Mouse (Mus musculus): ENCODE results near the gene Iqgap3. TPM values are rescaled to one million over a fixed set of nuclear protein-coding genes. Genes with fewer than 3 reads are reported as not detected.
A peak's percentile ranks its signal among the peaks of the same experiment; 100 is the strongest.

Gene Iqgap3
- polyA plus RNA-seq, 1 experiment from 2014 or later: 20.9 TPM

- Histone ChIP-seq H3K36me3 (ENCODE audit: control insufficient read depth, insufficient read depth, low read length) (peaks cover 65% of the 10 kb centered on the region), H3K27me3 (ENCODE audit: control insufficient read depth, insufficient read depth, low read length) (no peaks in the 10 kb centered on the region), H3K9me3 (ENCODE audit: control insufficient read depth, low read length) (no peaks in the 10 kb centered on the region), H3K4me1 (ENCODE audit: control insufficient read depth, insufficient read depth, low read length) (no peaks in the 10 kb centered on the region), H3K27ac (ENCODE audit: low read depth, low read length) (peak overlapping the region; percentile 21; the same call in 1 of the 2 replicates), H3K9ac (ENCODE audit: low read depth, low read length) (no peak overlapping the region), H3K4me3 (ENCODE audit: low read length) (no peak overlapping the region), H3K4me2 (replicated peaks; ENCODE audit: low read depth, low read length) (no peak overlapping the region)
- no peak for ATAC-seq (ENCODE audit: low FRiP score, low TSS enrichment)
- 78% methylated on average over 6 of the region's 6 CpGs for WGBS
Measured at GRCm38 (mm10) chr3:88102611-88103010, 20.8 kb downstream of the Iqgap3 start.

- no peak overlapping the region for H3K9ac ChIP-seq (ENCODE audit: low read depth, low read length)
- no peaks in the 10 kb centered on the region for H3K4me1 ChIP-seq (ENCODE audit: control insufficient read depth, insufficient read depth, low read length)
- H3K27me3 ChIP-seq (ENCODE audit: control insufficient read depth, insufficient read depth, low read length): no peaks in the 10 kb centered on the region
- no peaks in the 10 kb centered on the region for H3K9me3 ChIP-seq (ENCODE audit: control insufficient read depth, low read length)
- no peak for ATAC-seq (ENCODE audit: low FRiP score, low TSS enrichment)
- no peak overlapping the region for H3K4me2 ChIP-seq (replicated peaks; ENCODE audit: low read depth, low read length)
- peaks cover 73% of the 10 kb centered on the region for H3K36me3 ChIP-seq (ENCODE audit: control insufficient read depth, insufficient read depth, low read length)
- no peak overlapping the region for H3K4me3 ChIP-seq (ENCODE audit: low read length)
- 89% methylated on average over 4 of the region's 4 CpGs for WGBS
- H3K27ac ChIP-seq (ENCODE audit: low read depth, low read length): no peak overlapping the region
Measured at GRCm38 (mm10) chr3:88106126-88106525, 24.4 kb downstream of the Iqgap3 start.

- Histone ChIP-seq H3K4me1 (ENCODE audit: control insufficient read depth, insufficient read depth, low read length) (no peaks in the 10 kb centered on the region), H3K27ac (ENCODE audit: low read depth, low read length) (no peak overlapping the region), H3K27me3 (ENCODE audit: control insufficient read depth, insufficient read depth, low read length) (no peaks in the 10 kb centered on the region), H3K9ac (ENCODE audit: low read depth, low read length) (no peak overlapping the region), H3K4me3 (ENCODE audit: low read length) (no peak overlapping the region), H3K4me2 (replicated peaks; ENCODE audit: low read depth, low read length) (no peak overlapping the region), H3K36me3 (ENCODE audit: control insufficient read depth, insufficient read depth, low read length) (peaks cover 81% of the 10 kb centered on the region), H3K9me3 (ENCODE audit: control insufficient read depth, low read length) (no peaks in the 10 kb centered on the region)
- WGBS: 95% methylated on average over 6 of the region's 6 CpGs
- ATAC-seq (ENCODE audit: low FRiP score, low TSS enrichment): no peak
Measured at GRCm38 (mm10) chr3:88109126-88109525, 27.4 kb downstream of the Iqgap3 start.

GRCm38 (mm10) chr3:88114396-88114795, 32.6 kb downstream of the Iqgap3 start:
- Histone ChIP-seq H3K4me1 (ENCODE audit: control insufficient read depth, insufficient read depth, low read length) (no peaks in the 10 kb centered on the region), H3K27ac (ENCODE audit: low read depth, low read length) (no peak overlapping the region), H3K27me3 (ENCODE audit: control insufficient read depth, insufficient read depth, low read length) (no peaks in the 10 kb centered on the region), H3K4me2 (replicated peaks; ENCODE audit: low read depth, low read length) (no peak overlapping the region), H3K4me3 (ENCODE audit: low read length) (no peak overlapping the region), H3K9ac (ENCODE audit: low read depth, low read length) (no peak overlapping the region), H3K9me3 (ENCODE audit: control insufficient read depth, low read length) (no peaks in the 10 kb centered on the region), H3K36me3 (ENCODE audit: control insufficient read depth, insufficient read depth, low read length) (peaks cover 79% of the 10 kb centered on the region)
- ATAC-seq (ENCODE audit: low FRiP score, low TSS enrichment): no peak
- WGBS: 90% methylated on average over 12 of the region's 12 CpGs

GRCm38 (mm10) chr3:88120117-88120651, 38.4 kb downstream of the Iqgap3 start:
- Histone ChIP-seq H3K4me1 (ENCODE audit: control insufficient read depth, insufficient read depth, low read length) (no peaks in the 10 kb centered on the region), H3K9ac (ENCODE audit: low read depth, low read length) (no peak overlapping the region), H3K27me3 (ENCODE audit: control insufficient read depth, insufficient read depth, low read length) (no peaks in the 10 kb centered on the region), H3K36me3 (ENCODE audit: control insufficient read depth, insufficient read depth, low read length) (peaks cover 38% of the 10 kb centered on the region), H3K27ac (ENCODE audit: low read depth, low read length) (no peak overlapping the region), H3K4me2 (replicated peaks; ENCODE audit: low read depth, low read length) (no peak overlapping the region), H3K9me3 (ENCODE audit: control insufficient read depth, low read length) (no peaks in the 10 kb centered on the region), H3K4me3 (ENCODE audit: low read length) (no peak overlapping the region)
- no peak for ATAC-seq (ENCODE audit: low FRiP score, low TSS enrichment)
- 87% methylated on average over 19 of the region's 19 CpGs for WGBS

GRCm38 (mm10) chr3:88121164-88122131, 39.7 kb downstream of the Iqgap3 start:
- Histone ChIP-seq H3K4me1 (ENCODE audit: control insufficient read depth, insufficient read depth, low read length) (no peaks in the 10 kb centered on the region), H3K27ac (ENCODE audit: low read depth, low read length) (no peak overlapping the region), H3K27me3 (ENCODE audit: control insufficient read depth, insufficient read depth, low read length) (no peaks in the 10 kb centered on the region), H3K4me3 (ENCODE audit: low read length) (no peak overlapping the region), H3K36me3 (ENCODE audit: control insufficient read depth, insufficient read depth, low read length) (peaks cover 28% of the 10 kb centered on the region), H3K9me3 (ENCODE audit: control insufficient read depth, low read length) (no peaks in the 10 kb centered on the region), H3K4me2 (replicated peaks; ENCODE audit: low read depth, low read length) (no peak overlapping the region), H3K9ac (ENCODE audit: low read depth, low read length) (no peak overlapping the region)
- 61% methylated on average over 14 of the region's 14 CpGs for WGBS
- ATAC-seq (ENCODE audit: low FRiP score, low TSS enrichment): 0 out of 2 replicates have a peak, but pooled peaks have one; percentile 32

GRCm38 (mm10) chr3:88125195-88125594, 43.4 kb downstream of the Iqgap3 start:
- no peak overlapping the region for H3K9ac ChIP-seq (ENCODE audit: low read depth, low read length)
- H3K4me2 ChIP-seq (replicated peaks; ENCODE audit: low read depth, low read length): no peak overlapping the region
- H3K36me3 ChIP-seq (ENCODE audit: control insufficient read depth, insufficient read depth, low read length): peaks cover 5% of the 10 kb centered on the region; the same call in 1 of the 2 replicates
- ATAC-seq (ENCODE audit: low FRiP score, low TSS enrichment): no peak
- 63% methylated on average over 4 of the region's 4 CpGs for WGBS
- no peaks in the 10 kb centered on the region for H3K9me3 ChIP-seq (ENCODE audit: control insufficient read depth, low read length)
- no peaks in the 10 kb centered on the region for H3K4me1 ChIP-seq (ENCODE audit: control insufficient read depth, insufficient read depth, low read length)
- H3K4me3 ChIP-seq (ENCODE audit: low read length): no peak overlapping the region
- H3K27me3 ChIP-seq (ENCODE audit: control insufficient read depth, insufficient read depth, low read length): no peaks in the 10 kb centered on the region
- no peak overlapping the region for H3K27ac ChIP-seq (ENCODE audit: low read depth, low read length)

GRCm38 (mm10) chr3:88126181-88126580, 44.4 kb downstream of the Iqgap3 start:
- ATAC-seq (ENCODE audit: low FRiP score, low TSS enrichment): no peak
- no peaks in the 10 kb centered on the region for H3K9me3 ChIP-seq (ENCODE audit: control insufficient read depth, low read length)
- no peaks in the 10 kb centered on the region for H3K36me3 ChIP-seq (ENCODE audit: control insufficient read depth, insufficient read depth, low read length)
- no peaks in the 10 kb centered on the region for H3K4me1 ChIP-seq (ENCODE audit: control insufficient read depth, insufficient read depth, low read length)
- H3K4me3 ChIP-seq (ENCODE audit: low read length): no peak overlapping the region
- no peak overlapping the region for H3K4me2 ChIP-seq (replicated peaks; ENCODE audit: low read depth, low read length)
- no peak overlapping the region for H3K27ac ChIP-seq (ENCODE audit: low read depth, low read length)
- no peak overlapping the region for H3K9ac ChIP-seq (ENCODE audit: low read depth, low read length)
- H3K27me3 ChIP-seq (ENCODE audit: control insufficient read depth, insufficient read depth, low read length): no peaks in the 10 kb centered on the region
- 67% methylated on average over 7 of the region's 7 CpGs for WGBS

- 65% methylated on average over 3 of the region's 3 CpGs for WGBS
- Histone ChIP-seq H3K36me3 (ENCODE audit: control insufficient read depth, insufficient read depth, low read length) (no peaks in the 10 kb centered on the region), H3K9ac (ENCODE audit: low read depth, low read length) (no peak overlapping the region), H3K27me3 (ENCODE audit: control insufficient read depth, insufficient read depth, low read length) (no peaks in the 10 kb centered on the region), H3K4me1 (ENCODE audit: control insufficient read depth, insufficient read depth, low read length) (no peaks in the 10 kb centered on the region), H3K4me3 (ENCODE audit: low read length) (no peak overlapping the region), H3K9me3 (ENCODE audit: control insufficient read depth, low read length) (no peaks in the 10 kb centered on the region), H3K27ac (ENCODE audit: low read depth, low read length) (no peak overlapping the region), H3K4me2 (replicated peaks; ENCODE audit: low read depth, low read length) (no peak overlapping the region)
- ATAC-seq (ENCODE audit: low FRiP score, low TSS enrichment): no peak
Measured at GRCm38 (mm10) chr3:88127636-88128035, 45.9 kb downstream of the Iqgap3 start.

Data from kidney, embryonic 14.5 days (tissue).